Mouse (Mus musculus): ENCODE measurements at regions not wholly inside any gene's neighbourhood (a gene's known extent, or its start where the extent isn't known, plus 50 kb on each side); places are given as distances from the start of the nearest gene placed in this dataset.

DNA sequence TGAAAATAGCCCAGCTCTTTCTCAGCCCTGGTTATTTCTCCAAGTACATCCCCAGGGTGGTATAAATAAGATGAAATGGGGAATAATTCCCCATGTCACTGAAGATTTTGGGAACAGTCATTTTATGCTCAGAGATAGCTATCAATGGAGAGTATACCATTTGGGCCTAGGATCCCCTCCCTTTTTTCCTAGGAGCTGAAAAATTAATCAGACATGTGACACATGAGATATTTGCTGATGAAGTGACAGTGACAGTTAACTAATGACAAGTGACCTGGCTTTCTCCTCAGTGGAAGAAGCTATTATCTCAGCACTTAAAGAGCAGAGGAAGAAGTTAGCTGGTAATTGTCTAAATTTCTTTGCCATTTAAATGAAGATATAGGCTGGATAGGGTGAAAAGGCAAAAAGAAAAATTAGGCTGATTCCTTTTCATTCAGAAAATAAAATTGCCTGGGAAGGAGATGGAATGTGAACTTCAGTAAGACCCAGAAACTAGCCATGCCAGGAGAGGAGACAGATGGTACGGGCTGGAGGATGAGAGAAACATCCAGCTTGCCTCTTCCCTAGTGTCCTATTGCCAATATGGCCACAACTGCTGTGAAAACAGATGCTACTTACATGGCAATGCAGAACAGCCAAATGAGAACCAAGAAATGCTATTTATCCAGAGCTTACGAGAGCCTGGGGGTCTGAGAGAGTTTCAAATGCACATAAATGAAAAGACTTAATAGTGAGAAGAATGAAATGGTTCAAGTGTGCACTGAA lies 376.1 kb upstream of the Gm11114 start:
- Histone ChIP-seq H3K9ac (no peak overlapping the region), H3K4me2 (no peak overlapping the region), H3K9me3 (no peaks in the 10 kb centered on the region), H3K27ac (replicated peaks) (no peak overlapping the region), H3K4me1 (replicated peaks) (no peaks in the 10 kb centered on the region), H3K4me3 (no peak overlapping the region), H3K36me3 (no peaks in the 10 kb centered on the region), H3K27me3 (no peaks in the 10 kb centered on the region)
- peak; percentile 81 for ATAC-seq (ENCODE audit: low read depth)
- 53% methylated on average over 2 of the region's 2 CpGs for WGBS

DNA sequence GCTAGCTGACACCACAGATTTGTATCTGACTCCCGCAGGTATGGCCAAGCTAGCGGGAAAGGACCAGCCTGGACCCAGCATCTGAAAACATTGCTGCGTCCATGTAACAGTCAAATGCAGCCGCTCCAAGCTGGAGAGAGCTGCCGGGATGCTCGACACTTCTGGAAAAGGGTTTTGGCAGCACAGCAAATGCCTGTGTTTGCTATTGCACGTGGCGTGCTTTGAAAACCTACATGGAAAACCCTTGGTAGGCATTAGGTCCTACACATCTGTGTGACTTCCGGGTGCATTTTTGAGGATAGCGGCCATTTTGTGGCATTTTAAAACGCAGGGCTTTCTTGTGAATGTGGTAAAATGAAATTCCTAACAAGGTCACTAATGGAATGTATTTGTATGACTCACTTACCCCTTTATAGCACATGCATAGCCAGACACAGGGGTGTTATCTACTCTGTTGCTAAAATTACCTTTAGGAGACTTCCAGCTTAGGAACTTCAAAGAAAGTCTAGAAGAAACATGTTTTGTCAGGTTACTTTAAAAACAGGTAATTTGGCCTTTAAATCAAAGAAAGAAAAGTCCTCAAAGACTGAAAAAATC lies 345.9 kb upstream of the Gm11114 start:
- H3K9ac ChIP-seq = no peak overlapping the region
- no peaks in the 10 kb centered on the region for H3K4me1 ChIP-seq (replicated peaks)
- no peak overlapping the region for H3K4me2 ChIP-seq
- no peak overlapping the region for H3K4me3 ChIP-seq
- no peak for ATAC-seq (ENCODE audit: low read depth)
- no peak overlapping the region for H3K27ac ChIP-seq (replicated peaks)
- H3K27me3 ChIP-seq = no peaks in the 10 kb centered on the region
- 91% methylated on average over 11 of the region's 11 CpGs for WGBS
- H3K36me3 ChIP-seq = no peaks in the 10 kb centered on the region
- no peaks in the 10 kb centered on the region for H3K9me3 ChIP-seq

DNA sequence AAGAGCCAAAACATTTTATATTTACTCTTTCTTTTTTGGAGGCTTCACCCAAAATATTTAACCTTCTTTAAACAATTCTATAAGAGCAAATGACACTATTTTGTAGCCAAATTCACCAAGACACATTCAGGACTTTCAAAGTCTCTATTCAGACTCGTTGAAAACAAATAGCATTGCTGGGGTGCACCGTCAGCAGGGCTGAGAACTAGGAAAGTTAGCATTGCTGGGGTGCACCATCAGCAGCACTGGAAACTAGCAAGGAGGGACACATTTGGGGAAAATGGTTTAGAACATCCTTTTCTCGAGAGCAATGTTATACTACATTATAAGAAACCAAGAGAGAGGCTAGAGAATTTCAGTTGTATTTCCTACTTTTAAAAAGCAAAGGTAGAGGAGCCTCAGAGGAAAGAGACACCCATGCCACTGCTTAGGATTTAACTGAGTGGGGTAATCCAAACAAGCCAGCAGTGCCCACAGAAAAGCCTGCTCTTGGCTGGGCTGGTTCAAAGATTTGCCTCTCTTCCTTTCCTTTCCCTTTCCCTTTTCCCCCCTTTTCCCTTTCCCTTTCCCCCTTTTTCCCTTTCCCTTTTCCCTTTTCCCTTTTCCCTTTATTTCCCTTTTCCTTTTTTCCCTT lies 342.5 kb upstream of the Gm11114 start:
- ATAC-seq (ENCODE audit: low read depth) = no peak
- H3K27ac ChIP-seq (replicated peaks) = no peak overlapping the region
- H3K27me3 ChIP-seq = no peaks in the 10 kb centered on the region
- H3K4me2 ChIP-seq = no peak overlapping the region
- H3K36me3 ChIP-seq = no peaks in the 10 kb centered on the region
- no peak overlapping the region for H3K4me3 ChIP-seq
- no peaks in the 10 kb centered on the region for H3K9me3 ChIP-seq
- no peak overlapping the region for H3K9ac ChIP-seq
- WGBS = 80% methylated on average over 3 of the region's 3 CpGs
- no peaks in the 10 kb centered on the region for H3K4me1 ChIP-seq (replicated peaks)

DNA sequence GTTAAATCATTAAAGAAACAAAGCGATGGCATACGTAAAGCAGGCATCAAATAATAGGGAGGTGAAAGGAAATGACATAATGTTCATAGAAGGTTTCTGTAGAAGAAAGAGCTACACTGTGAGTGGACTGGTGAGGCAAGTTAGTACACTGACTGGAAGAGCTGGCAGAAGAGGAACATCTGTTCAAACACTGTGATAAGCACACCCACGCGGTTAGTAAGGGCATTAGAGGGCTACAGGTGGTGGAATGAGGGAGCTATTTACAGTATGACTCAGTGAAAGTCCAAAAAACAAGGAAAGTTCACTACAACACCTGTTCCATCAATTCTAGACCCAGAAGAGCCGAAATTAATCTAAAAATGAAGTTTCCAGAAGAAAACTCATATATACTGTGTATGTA lies 335.1 kb upstream of the Gm11114 start:
- no peaks in the 10 kb centered on the region for H3K4me1 ChIP-seq (replicated peaks)
- H3K36me3 ChIP-seq = no peaks in the 10 kb centered on the region
- 84% methylated on average over 5 of the region's 5 CpGs for WGBS
- no peaks in the 10 kb centered on the region for H3K9me3 ChIP-seq
- H3K27me3 ChIP-seq = no peaks in the 10 kb centered on the region
- H3K4me2 ChIP-seq = no peak overlapping the region
- H3K27ac ChIP-seq (replicated peaks) = no peak overlapping the region
- H3K9ac ChIP-seq = no peak overlapping the region
- no peak overlapping the region for H3K4me3 ChIP-seq
- no peak for ATAC-seq (ENCODE audit: low read depth)

- H3K27ac ChIP-seq (replicated peaks) = no peak overlapping the region
- no peak overlapping the region for H3K4me3 ChIP-seq
- H3K9me3 ChIP-seq = no peaks in the 10 kb centered on the region
- WGBS = 70% methylated on average over 1 of the region's 1 CpGs
- no peak overlapping the region for H3K9ac ChIP-seq
- no peaks in the 10 kb centered on the region for H3K36me3 ChIP-seq
- no peak overlapping the region for H3K4me2 ChIP-seq
- no peaks in the 10 kb centered on the region for H3K4me1 ChIP-seq (replicated peaks)
- no peaks in the 10 kb centered on the region for H3K27me3 ChIP-seq
- ATAC-seq (ENCODE audit: low read depth) = no peak
Measured at GRCm38 (mm10) chr9:85003414-85003813, 309.2 kb upstream of the Gm11114 start.

GRCm38 (mm10) chr9:85011361-85011760 lies 301.2 kb upstream of the Gm11114 start:
- H3K9ac ChIP-seq = no peak overlapping the region
- no peak for ATAC-seq (ENCODE audit: low read depth)
- H3K9me3 ChIP-seq = no peaks in the 10 kb centered on the region
- no peaks in the 10 kb centered on the region for H3K27me3 ChIP-seq
- H3K4me2 ChIP-seq = no peak overlapping the region
- no peak overlapping the region for H3K27ac ChIP-seq (replicated peaks)
- 89% methylated on average over 1 of the region's 1 CpGs for WGBS
- no peaks in the 10 kb centered on the region for H3K4me1 ChIP-seq (replicated peaks)
- H3K4me3 ChIP-seq = no peak overlapping the region
- H3K36me3 ChIP-seq = no peaks in the 10 kb centered on the region

GRCm38 (mm10) chr9:85048112-85048978 lies 264.2 kb upstream of the Gm11114 start:
- Histone ChIP-seq H3K27ac (replicated peaks) (no peak overlapping the region), H3K27me3 (no peaks in the 10 kb centered on the region), H3K36me3 (no peaks in the 10 kb centered on the region), H3K9me3 (no peaks in the 10 kb centered on the region), H3K9ac (no peak overlapping the region), H3K4me1 (replicated peaks) (peaks cover 11% of the 10 kb centered on the region; the same call in 1 of the 2 replicates), H3K4me2 (no peak overlapping the region), H3K4me3 (no peak overlapping the region)
- 37% methylated on average over 2 of the region's 2 CpGs for WGBS
- peak; percentile 97 for ATAC-seq (ENCODE audit: low read depth)

GRCm38 (mm10) chr9:85052526-85052925 lies 260.0 kb upstream of the Gm11114 start:
- H3K9ac ChIP-seq = no peak overlapping the region
- no peaks in the 10 kb centered on the region for H3K36me3 ChIP-seq
- H3K4me2 ChIP-seq = no peak overlapping the region
- no peaks in the 10 kb centered on the region for H3K27me3 ChIP-seq
- H3K4me3 ChIP-seq = no peak overlapping the region
- H3K9me3 ChIP-seq = no peaks in the 10 kb centered on the region
- no peak for ATAC-seq (ENCODE audit: low read depth)
- WGBS = 78% methylated on average over 4 of the region's 4 CpGs
- H3K27ac ChIP-seq (replicated peaks) = no peak overlapping the region
- H3K4me1 ChIP-seq (replicated peaks) = peaks cover 9% of the 10 kb centered on the region; the same call in 1 of the 2 replicates

GRCm38 (mm10) chr9:85079975-85080374 lies 232.6 kb upstream of the Gm11114 start:
- no peak for ATAC-seq (ENCODE audit: low read depth)
- WGBS = 93% methylated on average over 5 of the region's 5 CpGs
- no peak overlapping the region for H3K4me2 ChIP-seq
- H3K27ac ChIP-seq (replicated peaks) = no peak overlapping the region
- no peaks in the 10 kb centered on the region for H3K27me3 ChIP-seq
- H3K9me3 ChIP-seq = no peaks in the 10 kb centered on the region
- H3K4me3 ChIP-seq = no peak overlapping the region
- H3K36me3 ChIP-seq = no peaks in the 10 kb centered on the region
- H3K4me1 ChIP-seq (replicated peaks) = no peaks in the 10 kb centered on the region
- H3K9ac ChIP-seq = no peak overlapping the region

DNA sequence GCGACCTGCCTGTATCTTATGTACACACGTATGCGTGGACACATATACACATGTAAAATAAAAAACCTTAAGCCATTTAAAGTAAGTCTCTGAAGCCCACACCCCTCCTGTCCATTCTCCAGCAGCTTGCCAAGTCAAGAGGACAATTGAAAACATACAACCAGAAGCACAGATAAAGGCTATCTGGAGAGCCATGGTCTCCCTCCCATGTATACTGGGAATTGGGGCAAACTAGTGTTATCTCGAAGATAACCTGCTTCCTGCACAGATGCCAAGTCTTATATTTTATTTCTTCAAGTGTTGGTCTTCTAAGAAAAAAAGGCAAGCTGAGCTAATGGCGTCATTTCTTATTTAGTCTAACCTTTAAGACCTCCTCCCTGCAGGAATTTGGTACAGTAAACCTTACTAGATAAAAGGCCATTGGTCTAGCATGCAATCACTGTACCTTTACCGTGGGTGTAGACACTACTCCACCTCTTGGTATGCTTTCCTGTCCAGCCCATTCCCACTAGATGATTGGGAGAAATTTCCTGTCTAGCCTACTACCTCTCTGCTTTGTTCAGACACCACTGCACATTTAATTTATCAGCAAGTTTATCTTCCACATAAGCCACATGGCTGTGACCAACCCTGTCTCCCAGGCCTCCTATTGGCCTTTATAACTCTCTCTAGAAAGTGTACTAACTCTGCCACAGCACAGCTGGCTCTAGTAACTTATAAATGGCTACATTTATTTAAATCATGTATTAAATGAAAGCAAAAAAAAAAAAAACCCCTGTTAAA lies 223.8 kb upstream of the Gm11114 start:
- Histone ChIP-seq H3K9me3 (no peaks in the 10 kb centered on the region), H3K4me2 (no peak overlapping the region), H3K9ac (no peak overlapping the region), H3K36me3 (no peaks in the 10 kb centered on the region), H3K27me3 (no peaks in the 10 kb centered on the region), H3K4me3 (no peak overlapping the region), H3K4me1 (replicated peaks) (no peaks in the 10 kb centered on the region), H3K27ac (replicated peaks) (no peak overlapping the region)
- ATAC-seq (ENCODE audit: low read depth) = no peak
- WGBS = 92% methylated on average over 6 of the region's 6 CpGs

DNA sequence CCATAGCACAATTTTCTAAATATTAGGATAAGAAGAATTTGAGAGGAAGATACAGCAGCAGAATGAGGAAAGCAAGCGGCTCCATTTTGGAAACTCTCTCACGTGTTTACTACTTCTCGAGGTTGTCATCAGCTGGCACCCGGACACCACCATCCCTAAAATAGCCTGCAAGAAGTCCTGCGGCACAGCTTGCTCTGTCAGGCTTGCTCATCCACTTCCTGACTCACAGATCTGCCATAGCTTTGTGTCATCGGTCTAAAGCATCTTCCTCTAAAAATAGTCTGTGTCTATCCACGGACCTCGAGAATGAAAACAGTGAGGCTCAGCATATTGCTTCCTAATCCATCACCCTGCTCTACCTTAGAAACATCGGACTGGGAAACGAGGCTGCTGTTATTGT lies 222.3 kb upstream of the Gm11114 start:
- no peak overlapping the region for H3K27ac ChIP-seq (replicated peaks)
- no peak overlapping the region for H3K4me2 ChIP-seq
- 83% methylated on average over 10 of the region's 10 CpGs for WGBS
- H3K36me3 ChIP-seq = no peaks in the 10 kb centered on the region
- no peak overlapping the region for H3K4me3 ChIP-seq
- H3K9me3 ChIP-seq = no peaks in the 10 kb centered on the region
- H3K4me1 ChIP-seq (replicated peaks) = no peaks in the 10 kb centered on the region
- ATAC-seq (ENCODE audit: low read depth) = no peak
- no peaks in the 10 kb centered on the region for H3K27me3 ChIP-seq
- H3K9ac ChIP-seq = no peak overlapping the region

Data from neural tube, embryonic 13.5 days (tissue).